Mouse (Mus musculus): ENCODE data around the gene Rmi2.

DNA sequence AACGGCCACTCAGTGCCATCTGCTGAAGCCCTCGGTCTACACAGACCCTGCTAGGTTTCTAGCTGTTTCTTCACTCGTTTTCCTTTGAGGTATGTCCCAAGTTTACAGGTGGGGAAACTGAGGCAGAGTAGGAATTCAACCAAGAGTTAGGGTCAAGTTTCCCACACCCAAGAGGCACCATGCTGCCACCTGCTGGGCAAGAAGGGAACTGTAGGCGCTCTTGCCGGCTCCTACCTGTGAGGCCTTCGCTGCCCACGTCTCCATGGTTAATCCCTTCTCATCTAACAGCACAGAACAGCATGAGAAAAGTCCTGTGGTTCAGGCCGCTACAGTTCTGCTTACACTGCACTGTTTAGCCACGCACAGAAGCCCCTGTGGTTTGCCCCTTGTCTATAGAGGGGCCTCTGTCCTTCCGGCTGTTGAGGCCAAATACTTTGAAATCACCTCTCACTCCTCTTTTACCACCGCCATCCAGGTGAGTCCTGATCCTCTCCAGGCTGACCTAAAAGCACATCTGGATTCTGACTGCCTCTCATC lies 33.1 kb downstream of the Rmi2 start:
- TF ChIP-seq ZNF384 (IDR thresholded peaks at IDR 0.05; ENCODE audit: low read depth, low read length) (no peak), POLR2A (IDR thresholded peaks at IDR 0.05; ENCODE audit: control insufficient read depth in 1 of 2, insufficient read depth in 1 of 2, low read depth in 1 of 2, low read length in 2 of 2, poor library complexity in 1 of 2) (no peak), CTCF (IDR thresholded peaks at IDR 0.05 in 2 of 3, conservative IDR thresholded peaks at IDR 0.05 in 1 of 3; ENCODE audit: control insufficient read depth in 1 of 3, insufficient read depth in 1 of 3, low read depth in 2 of 3, low read length in 3 of 3, poor library complexity in 1 of 3, severe bottlenecking in 1 of 3) (peak; percentile 87 to 99 (median 93)), POLR2AphosphoS2 (IDR thresholded peaks at IDR 0.05; ENCODE audit: low read length) (no peak), SIN3A (IDR thresholded peaks at IDR 0.05; ENCODE audit: low read length) (no peak), MAX (IDR thresholded peaks at IDR 0.05; ENCODE audit: low read length) (no peak)
